Mouse (Mus musculus): ENCODE data around the gene Pcnp. TPM values are rescaled to one million over a fixed set of nuclear protein-coding genes. Genes with fewer than 3 reads are reported as not detected.
"Not testable (repeated sequence)": the region's sequence is repeated elsewhere in the genome, so short reads cannot be mapped to it uniquely, and the experiment has no call there.

The Pcnp gene
- total RNA-seq (2021): 10 to 100 TPM; 55.9 to 62.6 TPM
- long read RNA-seq, experiment 1, transcript Pcnp-205 (5 exons, 2,200 nt): minor isoform, 10 of 66 reads
- long read RNA-seq, experiment 1, transcript Pcnp-206 (5 exons, 938 nt): minor isoform, 10 of 66 reads
- long read RNA-seq, experiment 1, transcript Pcnp-202 (5 exons, 2,295 nt): major isoform, 38 of 66 reads
- long read RNA-seq, experiment 1, partial matches to known transcripts: 1 of 66 reads
- long read RNA-seq, experiment 1, other reads (novel, unspliced or antisense): 7 of 66 reads
- long read RNA-seq, experiment 2, transcript Pcnp-205 (5 exons, 2,200 nt): minor isoform, 6 of 59 reads
- long read RNA-seq, experiment 2, transcript Pcnp-202 (5 exons, 2,295 nt): major isoform, 33 of 59 reads
- long read RNA-seq, experiment 2, transcript Pcnp-206 (5 exons, 938 nt): minor isoform, 10 of 59 reads
- long read RNA-seq, experiment 2, partial matches to known transcripts: 3 of 59 reads
- long read RNA-seq, experiment 2, other reads (novel, unspliced or antisense): 7 of 59 reads

DNA sequence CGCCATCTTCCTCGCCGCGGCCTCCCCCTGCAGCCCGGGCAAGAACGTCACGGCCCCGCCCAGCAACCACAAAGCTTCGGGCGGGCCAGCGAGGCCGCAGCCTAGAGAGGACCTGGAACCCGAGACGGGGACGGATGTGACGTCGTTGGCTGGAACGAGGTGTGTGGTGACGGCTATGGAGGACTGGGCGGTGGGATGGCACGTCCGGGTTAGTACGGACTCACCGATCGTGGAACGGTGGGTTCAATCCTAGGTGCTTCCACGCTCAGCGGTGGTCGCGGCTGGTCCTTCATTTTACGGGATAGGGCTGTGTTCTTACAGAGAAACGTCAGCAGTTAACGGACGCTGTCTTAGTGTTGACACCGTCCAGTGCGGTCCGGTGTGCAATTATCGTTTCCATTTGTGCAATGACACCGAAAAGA, at the start of gene Pcnp:
Pcnp (minus strand) TSS at position 79 of the 422 bp plus-strand sequence.
- DNase-seq: peak; percentile 99
- TF ChIP-seq CTCF (IDR thresholded peaks at IDR 0.05): no peak
- intact Hi-C loops (cut with DNase I): loop anchor here (2.0 kb wide), 2 partner anchors 45 to 55 kb away; no protein-coding TSS in a partner anchor
- peak within 1 kb of the TSS; percentile 99 for H3K27ac ChIP-seq
- peak within 1 kb of the TSS; percentile 93 for H3K4me3 ChIP-seq

DNA sequence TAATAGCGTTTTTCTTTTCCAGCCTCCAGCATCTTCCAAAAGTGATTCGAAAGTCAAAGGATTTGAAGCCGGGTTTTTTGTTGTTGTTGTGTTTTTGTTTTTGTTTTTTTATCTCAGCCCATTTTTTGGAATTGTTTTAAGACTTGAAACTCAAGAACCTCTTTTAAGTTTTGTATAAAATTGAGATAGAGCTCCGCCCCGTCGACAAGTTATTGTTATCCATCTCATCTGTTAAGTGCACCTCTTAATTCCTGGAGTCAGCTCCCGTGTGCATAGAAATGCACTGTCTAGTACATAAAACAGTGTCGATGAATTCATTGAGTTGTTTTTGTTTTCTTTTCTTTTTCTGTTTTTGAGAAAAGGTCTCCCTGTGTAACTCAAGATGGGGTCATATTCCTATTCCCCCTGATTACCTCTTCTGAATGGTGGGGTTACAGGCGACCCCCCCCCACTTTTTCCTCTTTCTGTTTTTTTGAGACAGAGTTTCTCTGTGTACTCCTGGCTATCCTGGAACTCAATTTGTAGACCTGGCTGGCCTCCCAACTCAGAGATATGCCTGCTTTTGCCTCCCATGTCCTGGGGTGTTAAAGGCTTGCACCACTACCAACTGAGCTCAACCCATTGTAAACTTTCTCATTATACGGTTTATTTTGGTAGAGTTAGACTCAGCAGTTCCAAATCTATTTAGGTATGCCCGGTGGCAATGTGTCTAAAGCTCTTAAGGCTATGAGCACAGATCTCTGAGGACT, 46.8 kb upstream of the Pcnp start:
- TF ChIP-seq CTCF (IDR thresholded peaks at IDR 0.05): no peak
- intact Hi-C loops (cut with DNase I): loop anchor here (5.0 kb wide), 2 partner anchors 36 to 104 kb away; partner anchors contain the start of gene Zbtb11
- DNase-seq: peak; percentile 35
- Histone ChIP-seq H3K4me3 (peak overlapping the region; percentile 94), H3K27ac (peak overlapping the region; percentile 99)

GRCm38 (mm10) chr16:56075222-56076111, 45.9 kb upstream of the Pcnp start:
- intact Hi-C loops (cut with DNase I): loop anchor here (2.0 to 5.0 kb wide), 3 partner anchors 37 to 103 kb away; partner anchors contain the start of genes Pcnp and Zbtb11
- Histone ChIP-seq H3K4me3 (peak overlapping the region; percentile 94), H3K27ac (peak overlapping the region; percentile 99)
- no peak for TF ChIP-seq CTCF (IDR thresholded peaks at IDR 0.05)
- DNase-seq: peak; percentile 95

DNA sequence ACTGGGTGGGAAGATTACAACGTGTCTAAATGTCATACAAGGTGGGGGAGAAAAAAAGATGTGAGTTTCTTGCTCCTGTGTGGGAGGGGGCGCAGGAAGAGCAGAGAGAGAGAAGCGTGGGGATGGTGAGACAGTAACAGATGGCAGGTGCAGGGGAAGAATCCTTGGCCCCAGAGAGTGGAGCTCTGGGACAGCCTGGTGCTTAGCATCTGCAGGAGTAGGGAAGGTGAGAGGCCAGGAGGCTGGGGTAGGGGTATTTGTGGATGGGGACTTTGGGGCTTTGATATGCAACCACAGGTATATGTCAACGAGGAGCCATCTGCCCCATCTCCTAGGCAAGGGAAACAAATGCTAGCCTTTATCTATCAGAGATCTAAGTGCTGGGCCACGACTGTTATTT, 45.0 kb upstream of the Pcnp start:
- TF ChIP-seq CTCF (IDR thresholded peaks at IDR 0.05): no peak

DNA sequence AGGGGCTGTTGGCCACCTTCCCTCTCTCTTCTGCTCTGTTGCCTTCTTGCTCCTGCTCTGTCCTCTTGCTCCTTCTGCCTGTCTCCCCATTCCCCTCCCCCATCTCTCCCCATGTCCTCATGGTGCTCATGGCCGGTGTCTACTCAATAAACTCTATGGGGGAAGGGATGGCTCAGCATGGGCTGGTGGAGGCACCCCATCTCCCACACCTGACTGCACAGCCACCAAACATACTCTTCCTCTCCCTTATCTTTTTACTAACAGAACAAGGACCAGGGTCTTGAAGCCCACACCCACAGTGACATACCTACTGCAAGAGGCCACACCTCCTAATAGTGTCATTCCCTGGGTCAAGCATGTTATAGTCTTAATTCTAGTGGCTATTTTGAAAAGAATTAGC, 44.6 kb upstream of the Pcnp start:
- DNase-seq: no peak
- Histone ChIP-seq H3K27ac (peak overlapping the region; percentile 99; the same call in 1 of the 2 replicates), H3K4me3 (no peak overlapping the region)
- no peak for TF ChIP-seq CTCF (IDR thresholded peaks at IDR 0.05)
- intact Hi-C loops (cut with DNase I): loop anchor here (2.0 kb wide), 1 partner anchor 45 kb away; the partner anchor contains the start of gene Pcnp

More for the DNA sequence above, 45.0 kb upstream of the Pcnp start:
- Histone ChIP-seq H3K4me3 (peak overlapping the region; percentile 94), H3K27ac (peak overlapping the region; percentile 99)
- DNase-seq: no peak
- intact Hi-C loops (cut with DNase I): loop anchor here (2.0 kb wide), 1 partner anchor 46 kb away; the partner anchor contains the start of gene Pcnp

DNA sequence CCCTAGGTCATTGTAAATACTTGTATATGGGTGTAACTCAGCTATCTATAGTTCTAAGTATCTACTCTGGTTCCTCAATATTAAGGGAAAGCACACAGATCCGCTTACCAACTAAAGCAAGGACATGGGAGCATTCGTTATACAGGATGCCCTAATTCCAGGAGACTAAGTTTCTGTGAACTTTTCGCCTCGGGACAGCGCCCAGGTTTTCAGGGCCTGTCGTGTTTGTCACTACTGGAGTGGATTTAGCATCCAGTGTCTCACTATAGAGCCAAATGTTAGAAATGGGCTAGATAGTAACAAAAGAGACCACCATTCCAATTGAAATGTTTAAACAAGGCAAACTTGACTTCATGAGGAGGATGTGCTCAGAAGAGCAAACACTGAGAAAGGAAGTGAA, 43.6 kb upstream of the Pcnp start:
- H3K27ac ChIP-seq; DNase-seq; intact Hi-C loops (cut with DNase I); H3K4me3 ChIP-seq: not testable (repeated sequence)

DNA sequence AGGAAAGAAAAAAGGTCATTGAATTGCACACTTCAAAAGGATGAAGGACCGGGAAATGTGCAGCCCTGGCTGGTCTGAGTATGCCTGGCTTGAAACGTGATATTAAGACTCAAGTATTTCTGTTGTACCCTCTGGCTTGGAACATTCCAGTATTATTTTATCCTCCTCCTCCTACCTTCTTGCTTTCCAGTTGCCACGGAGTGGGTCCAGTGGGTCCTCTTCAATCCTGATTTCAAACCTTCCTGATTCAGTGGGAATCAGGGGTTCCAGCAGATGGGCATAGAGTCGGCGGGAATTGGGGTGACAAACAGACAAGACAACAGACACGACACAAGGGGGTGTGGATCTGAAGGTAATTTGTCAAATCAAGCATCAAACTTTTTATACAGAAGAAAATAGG, 43.0 kb upstream of the Pcnp start:
- no peak overlapping the region for H3K27ac ChIP-seq
- no peak for DNase-seq
- intact Hi-C loops (cut with DNase I): no loop called here
- no peak for TF ChIP-seq CTCF (IDR thresholded peaks at IDR 0.05)
- H3K4me3 ChIP-seq: no peak overlapping the region

- H3K27ac ChIP-seq: no peak overlapping the region
- intact Hi-C loops (cut with DNase I): no loop called here
- no peak overlapping the region for H3K4me3 ChIP-seq
- TF ChIP-seq CTCF (IDR thresholded peaks at IDR 0.05): no peak
- DNase-seq: no peak
Measured at GRCm38 (mm10) chr16:56071317-56072232, 42.0 kb upstream of the Pcnp start.

DNA sequence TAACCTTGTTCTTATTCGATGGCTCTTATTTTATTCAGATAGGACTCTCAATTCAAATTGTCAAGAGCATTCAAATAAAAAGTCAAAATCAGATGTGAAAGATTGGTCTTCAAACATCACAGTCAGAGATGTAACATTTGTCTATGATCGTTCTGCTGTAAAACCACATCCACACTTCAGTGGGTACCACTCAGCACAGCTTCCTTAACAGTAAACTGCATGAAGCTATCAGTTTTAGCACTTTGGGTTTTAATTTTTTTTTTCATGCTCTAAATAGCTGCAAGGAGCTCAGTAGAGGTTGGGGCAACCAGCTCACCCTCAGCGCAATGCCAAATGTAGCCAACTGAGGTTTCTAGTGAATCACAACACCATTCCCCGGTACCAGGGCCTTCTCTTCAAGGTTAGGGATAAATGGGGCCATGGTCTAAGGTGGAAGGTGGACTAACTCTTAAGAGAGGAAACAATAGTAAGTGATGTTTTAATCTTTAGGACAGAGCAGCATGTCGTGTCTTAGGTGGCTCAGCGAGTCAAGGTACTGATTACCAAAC, 39.1 kb upstream of the Pcnp start:
- no peak overlapping the region for H3K27ac ChIP-seq
- H3K4me3 ChIP-seq: no peak overlapping the region
- TF ChIP-seq CTCF (IDR thresholded peaks at IDR 0.05): no peak
- no peak for DNase-seq
- intact Hi-C loops (cut with DNase I): loop anchor here (5.0 kb wide), 1 partner anchor 64 kb away; no protein-coding TSS in a partner anchor

DNA sequence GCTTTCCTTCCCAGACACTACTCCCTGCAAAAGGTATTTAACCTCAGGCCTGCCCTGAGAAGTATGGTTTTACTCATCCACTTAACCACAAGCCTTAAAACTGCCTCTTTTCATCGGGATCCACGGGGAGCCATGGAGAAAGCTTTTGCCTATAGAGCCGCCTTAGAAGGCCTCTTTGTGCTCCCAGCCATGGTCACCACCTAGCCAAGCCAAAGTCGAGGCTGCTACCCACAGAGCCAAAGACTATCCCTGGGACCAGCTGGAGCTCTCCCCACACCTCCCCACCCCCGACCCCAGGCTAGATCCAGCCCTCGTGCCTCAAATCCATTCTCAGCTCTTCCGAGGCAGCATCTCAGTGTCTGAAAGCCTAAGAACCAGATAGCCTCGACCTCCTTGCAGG, 36.6 kb upstream of the Pcnp start:
- no peak for DNase-seq
- no peak for TF ChIP-seq CTCF (IDR thresholded peaks at IDR 0.05)
- H3K4me3 ChIP-seq: no peak overlapping the region
- intact Hi-C loops (cut with DNase I): loop anchor here (5.0 kb wide), 1 partner anchor 66 kb away; no protein-coding TSS in a partner anchor
- H3K27ac ChIP-seq: no peak overlapping the region

All from gastrocnemius, adult 2 months (tissue).